Mouse (Mus musculus) lung, adult 2 months (tissue): ENCODE data around the gene Ckmt2.

ENCODE experiments used
- CTCF ChIP-seq: fragments of 200-500 bp; IDR thresholded peaks from 2 replicates; pipeline ENCODE4 v1.5.1; 2011; ENCODE audit warnings: mild to moderate bottlenecking, low read length, control low read depth; ENCODE audit not compliant: insufficient read depth
- POLR2A ChIP-seq: fragments of 200-500 bp; IDR thresholded peaks from 2 replicates; pipeline ENCODE4 v1.6.1; 2011; ENCODE audit warnings: low read depth, mild to moderate bottlenecking, control low read depth, low read length, borderline replicate concordance; ENCODE audit errors: extremely low read depth

- TF ChIP-seq POLR2A (no peak), CTCF (no peak)
Observed at GRCm38 (mm10) chr13:91911652-91912051, 35.0 kb upstream of the Ckmt2 start.
